In the genomic region with DNA sequence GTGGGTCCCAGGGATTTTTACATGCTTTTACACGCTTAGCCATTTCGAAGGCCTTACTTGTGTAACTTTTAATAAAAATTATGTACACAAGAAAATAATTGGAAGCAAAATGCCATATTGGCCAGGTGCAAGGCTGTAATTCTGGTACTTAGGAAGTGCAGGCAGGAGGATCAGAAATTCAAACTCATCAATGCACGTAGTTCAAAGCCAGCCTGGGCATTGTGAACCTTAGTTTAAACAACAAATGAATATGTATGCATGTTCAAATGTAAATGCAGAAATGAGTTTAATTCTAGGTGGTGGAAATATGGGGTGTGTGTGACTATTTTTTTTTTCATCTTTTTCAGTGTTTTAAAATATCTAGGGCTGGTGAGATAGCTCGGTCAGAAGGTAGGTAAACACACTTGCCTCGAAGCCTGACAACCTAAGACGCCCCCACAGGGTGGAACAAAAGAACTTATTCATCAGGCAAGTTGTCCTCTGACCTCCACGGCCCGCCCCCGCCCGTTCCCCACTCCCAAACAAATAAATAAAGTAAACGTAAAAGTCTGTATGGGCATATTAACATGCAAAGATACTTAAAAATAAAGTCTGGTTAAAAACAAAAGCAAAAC, we compare ENCODE assay signal across 11 mouse cellular contexts. TPM values are rescaled to one million over a fixed set of nuclear protein-coding genes. Genes with fewer than 3 reads are reported as not detected.
DNase-seq lines count a peak whose midpoint lies in the region; ATAC-seq and TF ChIP-seq lines count a peak whose summit lies in the region.
"Had no signal": no experiment of that assay in that cellular context is flagged by ENCODE, and none has a peak within 500 bp of the region (broad histone marks: within the 10 kb centered on the region; RNA-seq: fewer than 3 reads in every experiment).

No protein-coding gene starts in this region.

- no peak overlapping the region for H3K9ac ChIP-seq in heart, embryonic 12.5 days
- no peak overlapping the region for H3K9ac ChIP-seq in stomach, embryonic 14.5 days (replicated peaks; ENCODE audit: low read depth, low read length)
- no peak overlapping the region for H3K9ac ChIP-seq in stomach, postnatal 0 days (ENCODE audit: low read length)
- no peak overlapping the region for H3K9ac ChIP-seq in embryonic facial prominence, embryonic 15.5 days
- no peak overlapping the region for H3K9ac ChIP-seq in stomach, embryonic 15.5 days
- H3K9ac ChIP-seq: limb, embryonic 15.5 days had no signal

- H3K9me3 ChIP-seq in heart, embryonic 12.5 days (replicated peaks): no peaks in the 10 kb centered on the region
- H3K9me3 ChIP-seq in stomach, embryonic 14.5 days (ENCODE audit: control insufficient read depth, low read depth, low read length): no peaks in the 10 kb centered on the region
- no peaks in the 10 kb centered on the region for H3K9me3 ChIP-seq in stomach, postnatal 0 days (ENCODE audit: control insufficient read depth, low read length)
- no peaks in the 10 kb centered on the region for H3K9me3 ChIP-seq in embryonic facial prominence, embryonic 15.5 days (replicated peaks)
- H3K9me3 ChIP-seq in stomach, embryonic 15.5 days: no peaks in the 10 kb centered on the region
- H3K9me3 ChIP-seq: limb, embryonic 15.5 days had no signal

- DNase-seq in heart, adult 9 months (ENCODE audit: low spot score in 2 of 2): no peak
- no peak for DNase-seq in stomach, postnatal 0 days (ENCODE audit: low spot score)
- no peak for DNase-seq in kidney, adult 18-20 months
- no peak for DNase-seq in Muller cell, postnatal 12 days (ENCODE audit: inconsistent ontology term)
- DNase-seq: adrenal gland, postnatal 36 days; kidney, adult 2 months had no signal

- H3K4me1 ChIP-seq in heart, embryonic 12.5 days (replicated peaks): peaks cover 3% of the 10 kb centered on the region; the same call in 1 of the 2 replicates
- H3K4me1 ChIP-seq in stomach, embryonic 14.5 days (ENCODE audit: control insufficient read depth, insufficient read depth, low read length): peaks cover 5% of the 10 kb centered on the region; the same call in 1 of the 2 replicates
- H3K4me1 ChIP-seq in stomach, postnatal 0 days (replicated peaks; ENCODE audit: control insufficient read depth, insufficient read depth): no peaks in the 10 kb centered on the region
- H3K4me1 ChIP-seq in embryonic facial prominence, embryonic 15.5 days: peaks cover 20% of the 10 kb centered on the region; the same call in 1 of the 2 replicates
- H3K4me1 ChIP-seq in stomach, embryonic 15.5 days: no peaks in the 10 kb centered on the region

- 41% methylated on average over 11 of the region's 11 CpGs for whole genome bisulfite sequencing in heart, embryonic 12.5 days
- 31% methylated on average over 11 of the region's 11 CpGs for WGBS in stomach, embryonic 14.5 days
- 33% methylated on average over 11 of the region's 11 CpGs for WGBS in stomach, postnatal 0 days
- 28% methylated on average over 11 of the region's 11 CpGs for WGBS in embryonic facial prominence, embryonic 15.5 days
- 28% methylated on average over 11 of the region's 11 CpGs for WGBS in stomach, embryonic 15.5 days

- H3K27me3 ChIP-seq in heart, embryonic 12.5 days (replicated peaks): no peaks in the 10 kb centered on the region
- H3K27me3 ChIP-seq in stomach, embryonic 14.5 days (ENCODE audit: control insufficient read depth, insufficient read depth, low read length): no peaks in the 10 kb centered on the region
- H3K27me3 ChIP-seq in stomach, postnatal 0 days (ENCODE audit: control insufficient read depth, insufficient read depth, low read length): no peaks in the 10 kb centered on the region
- H3K27me3 ChIP-seq in embryonic facial prominence, embryonic 15.5 days: no peaks in the 10 kb centered on the region
- no peaks in the 10 kb centered on the region for H3K27me3 ChIP-seq in stomach, embryonic 15.5 days (replicated peaks)
- H3K27me3 ChIP-seq: limb, embryonic 15.5 days had no signal

- no peak for TF ChIP-seq EP300 in stomach, postnatal 0 days (optimal IDR thresholded peaks at IDR 0.05)

- TF ChIP-seq CTCF in stomach, postnatal 0 days (IDR thresholded peaks at IDR 0.05; ENCODE audit: low read depth): no peak

- H3K4me3 ChIP-seq in heart, embryonic 12.5 days: 0 out of 2 replicates have a peak overlapping the region, but pooled peaks have one; percentile 13
- H3K4me3 ChIP-seq in stomach, embryonic 14.5 days (ENCODE audit: low read depth, low read length): no peak overlapping the region
- no peak overlapping the region for H3K4me3 ChIP-seq in stomach, postnatal 0 days (ENCODE audit: low read depth, low read length)
- H3K4me3 ChIP-seq in embryonic facial prominence, embryonic 15.5 days (replicated peaks): no peak overlapping the region; the same call in 1 of the 2 replicates
- no peak overlapping the region for H3K4me3 ChIP-seq in stomach, embryonic 15.5 days (replicated peaks)

- no peaks in the 10 kb centered on the region for H3K36me3 ChIP-seq in heart, embryonic 12.5 days
- H3K36me3 ChIP-seq in stomach, embryonic 14.5 days (ENCODE audit: control insufficient read depth, insufficient read depth, low read length): no peaks in the 10 kb centered on the region
- no peaks in the 10 kb centered on the region for H3K36me3 ChIP-seq in stomach, postnatal 0 days (ENCODE audit: control insufficient read depth, insufficient read depth, low read length)
- no peaks in the 10 kb centered on the region; the same call in 1 of the 2 replicates for H3K36me3 ChIP-seq in embryonic facial prominence, embryonic 15.5 days
- H3K36me3 ChIP-seq in stomach, embryonic 15.5 days: no peaks in the 10 kb centered on the region
- H3K36me3 ChIP-seq: limb, embryonic 15.5 days had no signal

- H3K4me2 ChIP-seq in heart, embryonic 12.5 days: no peak overlapping the region
- peak overlapping the region; percentile 31 for H3K4me2 ChIP-seq in stomach, embryonic 14.5 days (replicated peaks; ENCODE audit: low read depth, low read length)
- H3K4me2 ChIP-seq in stomach, postnatal 0 days (replicated peaks; ENCODE audit: low read depth): no peak overlapping the region
- peak overlapping the region; percentile 38; the same call in 1 of the 2 replicates for H3K4me2 ChIP-seq in embryonic facial prominence, embryonic 15.5 days (replicated peaks)
- peak overlapping the region; percentile 25; the same call in 1 of the 2 replicates for H3K4me2 ChIP-seq in stomach, embryonic 15.5 days

- no peak overlapping the region for H3K27ac ChIP-seq in heart, embryonic 12.5 days (ENCODE audit: poor library complexity, severe bottlenecking)
- no peak overlapping the region for H3K27ac ChIP-seq in stomach, embryonic 14.5 days (ENCODE audit: low read length)
- H3K27ac ChIP-seq in stomach, postnatal 0 days (replicated peaks): no peak overlapping the region
- no peak overlapping the region for H3K27ac ChIP-seq in embryonic facial prominence, embryonic 15.5 days (replicated peaks)
- H3K27ac ChIP-seq in stomach, embryonic 15.5 days: no peak overlapping the region
- H3K27ac ChIP-seq: limb, embryonic 15.5 days had no signal

- ATAC-seq in heart, embryonic 12.5 days (ENCODE audit: insufficient number of reproducible peaks, low FRiP score): no peak
- ATAC-seq in stomach, embryonic 14.5 days (ENCODE audit: insufficient number of reproducible peaks, insufficient read depth, low FRiP score, low read depth): no peak
- ATAC-seq in stomach, postnatal 0 days (ENCODE audit: low FRiP score, low TSS enrichment): no peak
- ATAC-seq in embryonic facial prominence, embryonic 15.5 days (ENCODE audit: insufficient number of reproducible peaks, low FRiP score, low TSS enrichment, low read depth): no peak
- ATAC-seq in stomach, embryonic 15.5 days (ENCODE audit: insufficient read depth, low FRiP score, low read depth): no peak

RNA-seq across cellular contexts. Expression of a gene that starts 1.2 kb away (rescaled TPM):
- polyA plus RNA-seq in heart, embryonic 12.5 days (2016; fragmentation: Nextera tagmentation; extraction: Ambion mirVana): 24.4 and 25.9 TPM in 2 replicates
- 26.3 and 28.0 TPM in 2 replicates for polyA plus RNA-seq in stomach, embryonic 14.5 days (2014; fragmentation: Nextera tagmentation; extraction: Ambion mirVana)
- 16.1 and 17.7 TPM in 2 replicates for polyA plus RNA-seq in stomach, postnatal 0 days (2015; fragmentation: Nextera tagmentation; extraction: Ambion mirVana)
- 34.1 and 35.1 TPM in 2 replicates for polyA plus RNA-seq in embryonic facial prominence, embryonic 15.5 days (2015; fragmentation: Nextera tagmentation; extraction: Ambion mirVana)
- polyA plus RNA-seq in stomach, embryonic 15.5 days (2015; fragmentation: Nextera tagmentation; extraction: Ambion mirVana): 34.4 and 36.4 TPM in 2 replicates

Comparison
In these comparisons a context has a peak if more than half of its experiments do, and no peak if none do; other contexts are left out.
1. H3K4me2 ChIP-seq: peak in stomach, embryonic 14.5 days (single experiment), embryonic facial prominence, embryonic 15.5 days (single experiment) and stomach, embryonic 15.5 days (single experiment); none in heart, embryonic 12.5 days (single experiment) and stomach, postnatal 0 days (single experiment).